Mouse (Mus musculus) cerebellum, postnatal 14 days (tissue): ENCODE results near the gene Samd14.

ENCODE experiments used
- DNase-seq, 2 experiments: peaks; one replicate each; pipeline ENCODE4 v3.0.0; 2021; ENCODE audit warnings: mixed read lengths in 2 of 2

The Samd14 gene

GRCm38 (mm10) chr11:95037306-95037705, 27.6 kb downstream of the Samd14 start:
- peak; percentile 76 to 87 for DNase-seq

- peak; percentile 56 to 57 for DNase-seq
Observed at GRCm38 (mm10) chr11:95038156-95038817, 28.6 kb downstream of the Samd14 start.

DNA sequence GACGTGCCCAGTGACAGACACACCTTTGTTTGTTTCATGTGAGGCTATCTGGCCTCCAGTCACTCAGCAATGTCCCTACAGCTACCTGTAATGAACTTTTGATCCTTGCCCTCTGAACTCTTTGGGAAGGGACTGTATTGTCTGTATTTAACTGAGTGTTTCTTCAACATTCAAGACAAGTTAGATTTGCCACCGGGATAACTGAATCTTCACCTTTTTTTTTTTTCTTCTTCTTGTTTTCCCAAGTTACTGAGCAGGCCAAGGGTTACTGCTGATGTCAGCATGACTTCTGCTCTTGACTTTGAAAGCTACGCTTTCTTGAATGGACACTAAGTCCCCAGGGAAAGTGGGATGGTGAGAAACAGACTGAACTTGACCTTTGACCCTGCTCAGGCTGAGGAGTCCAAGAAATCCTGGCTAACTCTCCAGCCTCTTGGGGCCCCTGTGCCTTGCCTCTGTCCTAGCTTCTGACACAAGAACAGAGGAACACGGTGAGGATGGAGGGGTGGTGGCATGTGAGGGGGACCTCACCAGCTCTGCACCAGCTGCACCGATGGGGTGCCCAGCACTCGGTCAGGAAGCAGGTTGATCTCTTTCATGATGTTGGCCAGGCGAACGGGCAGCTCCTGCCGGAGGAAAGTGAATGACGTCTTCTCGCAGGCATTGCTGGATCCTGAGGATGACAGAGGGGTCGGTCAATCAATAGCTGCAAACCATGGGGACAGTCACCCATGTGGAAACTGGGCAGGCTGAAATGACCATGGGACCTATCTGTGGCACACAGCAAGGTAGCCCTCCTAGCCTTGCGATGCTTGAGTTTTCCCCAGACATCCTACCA, 29.4 kb downstream of the Samd14 start:
- DNase-seq = peak; percentile 45 to 46

- peak; percentile 64 to 82 for DNase-seq
Observed at GRCm38 (mm10) chr11:95039766-95040165, 30.1 kb downstream of the Samd14 start.

GRCm38 (mm10) chr11:95040491-95041138, 30.9 kb downstream of the Samd14 start:
- DNase-seq = peak; percentile 87 to 88

DNA sequence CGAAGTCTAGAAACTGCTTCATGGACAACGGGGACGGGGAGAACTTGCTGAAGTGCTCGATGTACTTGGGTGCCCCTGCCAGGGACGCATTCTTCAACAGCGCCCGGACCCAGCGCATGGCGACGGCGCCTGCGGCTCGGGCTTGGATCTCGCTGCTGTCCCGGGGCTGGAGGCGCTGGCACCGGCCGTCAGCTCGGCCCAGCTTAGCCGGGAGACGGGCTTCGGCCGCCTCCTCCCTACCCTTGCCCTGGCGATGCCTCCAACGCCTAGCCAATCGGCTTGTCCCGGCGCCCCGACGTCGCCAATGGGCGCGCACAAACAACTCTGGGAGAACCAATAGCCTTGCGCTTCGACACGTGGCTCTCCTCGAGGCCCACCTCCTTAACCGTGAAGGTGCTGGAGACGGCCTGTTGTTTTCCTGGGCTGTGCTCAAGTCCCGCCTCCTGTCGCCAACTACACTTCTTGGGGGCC, 31.5 kb downstream of the Samd14 start, which contains the start of gene Pdk2:
Gene Pdk2, minus strand, starts transcription at position 216 of the 471 bp plus-strand sequence.
- peak; percentile 95 to 96 for DNase-seq

- peak; percentile 93 to 94 for DNase-seq
Observed at GRCm38 (mm10) chr11:95042096-95042495, 32.4 kb downstream of the Samd14 start.

GRCm38 (mm10) chr11:95043060-95043459, 33.4 kb downstream of the Samd14 start:
- peak; percentile 21 to 23 for DNase-seq

- peak in 1 of 2 experiments; percentile 10 for DNase-seq
Observed at GRCm38 (mm10) chr11:95043608-95044007, 33.9 kb downstream of the Samd14 start.

- peak in 1 of 2 experiments; percentile 12 for DNase-seq
Observed at GRCm38 (mm10) chr11:95044185-95044870, 34.6 kb downstream of the Samd14 start.

DNA sequence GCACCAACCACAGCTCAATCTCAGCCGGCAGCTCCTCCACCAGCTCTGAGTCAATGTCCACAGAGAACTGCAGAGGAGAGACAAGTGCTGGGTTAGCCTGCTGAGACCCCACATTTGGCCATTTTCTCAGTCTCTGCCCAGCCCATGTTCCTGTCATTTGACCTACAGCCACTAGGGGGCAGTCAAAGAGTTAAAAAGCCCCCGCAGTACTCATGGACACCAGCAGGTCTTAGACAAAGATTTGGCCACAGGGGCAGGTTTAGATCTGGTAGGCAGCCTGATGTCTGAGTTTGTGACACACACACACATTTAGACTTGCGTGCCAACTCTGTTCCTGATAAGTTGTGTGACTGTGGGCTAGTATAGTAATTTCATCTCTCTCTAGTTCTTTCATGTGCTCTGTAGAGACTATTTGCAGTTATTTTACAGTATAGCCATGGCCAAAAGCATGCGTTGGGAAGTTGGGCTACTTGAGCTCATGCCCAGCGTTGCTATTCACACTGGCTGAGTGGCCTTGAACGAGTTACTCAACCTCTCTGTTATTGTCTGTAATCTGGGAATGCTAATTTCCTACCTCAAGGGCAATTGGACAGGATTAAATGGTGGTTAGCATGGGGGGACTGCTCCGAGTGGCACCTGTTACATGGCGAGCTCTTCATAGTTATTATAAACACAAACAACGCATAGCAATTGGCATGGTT, 37.5 kb downstream of the Samd14 start:
- DNase-seq = peak; percentile 80 to 82

GRCm38 (mm10) chr11:95053062-95053461, 43.4 kb downstream of the Samd14 start:
- peak in 1 of 2 experiments; percentile 16 for DNase-seq

GRCm38 (mm10) chr11:95056768-95057501, 47.3 kb downstream of the Samd14 start:
- DNase-seq = no peak

- DNase-seq = no peak
Observed at GRCm38 (mm10) chr11:95069226-95069957, 59.7 kb downstream of the Samd14 start.

- DNase-seq = no peak
Observed at GRCm38 (mm10) chr11:95070140-95071107, 60.7 kb downstream of the Samd14 start.

- DNase-seq = peak; percentile 47 to 54
Observed at GRCm38 (mm10) chr11:95071266-95071665, 61.6 kb downstream of the Samd14 start.

DNA sequence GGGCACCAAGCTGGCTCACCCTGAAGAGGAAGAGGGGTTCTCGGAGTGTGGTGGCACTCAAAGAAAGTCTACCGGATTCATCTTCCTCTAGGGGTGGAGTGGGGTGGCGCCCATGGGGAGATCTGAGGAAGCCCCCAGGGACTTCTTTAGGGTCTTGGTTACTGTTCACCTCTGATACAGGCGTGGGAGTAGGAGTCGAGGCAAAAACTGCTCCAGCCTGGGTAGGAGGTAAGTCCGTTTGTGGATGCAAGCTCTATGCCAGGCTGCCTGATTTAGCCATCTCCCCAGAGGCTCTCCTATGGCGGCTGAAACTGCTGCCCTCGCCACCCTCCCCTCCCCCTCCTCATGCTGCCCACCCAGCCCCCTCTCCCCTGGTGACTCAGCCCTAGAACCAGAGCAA, 62.5 kb downstream of the Samd14 start:
- no peak for DNase-seq

- peak; percentile 66 to 69 for DNase-seq
Observed at GRCm38 (mm10) chr11:95072804-95073203, 63.1 kb downstream of the Samd14 start.

- DNase-seq = no peak
Observed at GRCm38 (mm10) chr11:95073835-95074234, 64.2 kb downstream of the Samd14 start.
